Mouse (Mus musculus): ENCODE results near the gene Pde7b.

Pde7b gene

GRCm38 (mm10) chr10:20724906-20725305, at the start of gene Pde7b:
TSS of gene Pde7b (minus strand) at chr10:20725078.
- DNase-seq (ENCODE audit: low read depth, low spot score) = peak; percentile 32

GRCm38 (mm10) chr10:20772056-20772455, 47.2 kb upstream of the Pde7b start:
- DNase-seq (ENCODE audit: low read depth, low spot score) = peak; percentile 14

- DNase-seq (ENCODE audit: low read depth, low spot score) = no peak
These were observed 45.6 kb upstream of the Pde7b start for GRCm38 (mm10) chr10:20770418-20770888.

GRCm38 (mm10) chr10:20769557-20770417, 44.9 kb upstream of the Pde7b start:
- no peak for DNase-seq (ENCODE audit: low read depth, low spot score)

GRCm38 (mm10) chr10:20764352-20764751, 39.5 kb upstream of the Pde7b start:
- no peak for DNase-seq (ENCODE audit: low read depth, low spot score)

- DNase-seq (ENCODE audit: low read depth, low spot score) = no peak
These were observed 34.1 kb upstream of the Pde7b start for GRCm38 (mm10) chr10:20758939-20759338.

GRCm38 (mm10) chr10:20758259-20758658, 33.4 kb upstream of the Pde7b start:
- DNase-seq (ENCODE audit: low read depth, low spot score) = no peak

- no peak for DNase-seq (ENCODE audit: low read depth, low spot score)
These were observed 31.3 kb upstream of the Pde7b start for GRCm38 (mm10) chr10:20756219-20756618.

- DNase-seq (ENCODE audit: low read depth, low spot score) = no peak
These were observed 28.0 kb upstream of the Pde7b start for GRCm38 (mm10) chr10:20752883-20753282.

GRCm38 (mm10) chr10:20750642-20751251, 25.9 kb upstream of the Pde7b start:
- DNase-seq (ENCODE audit: low read depth, low spot score) = no peak

- no peak for DNase-seq (ENCODE audit: low read depth, low spot score)
These were observed 24.1 kb upstream of the Pde7b start for GRCm38 (mm10) chr10:20748938-20749337.

- DNase-seq (ENCODE audit: low read depth, low spot score) = no peak
These were observed 22.4 kb upstream of the Pde7b start for GRCm38 (mm10) chr10:20747229-20747628.

- no peak for DNase-seq (ENCODE audit: low read depth, low spot score)
These were observed 14.9 kb upstream of the Pde7b start for GRCm38 (mm10) chr10:20739801-20740200.

GRCm38 (mm10) chr10:20737146-20737545, 12.3 kb upstream of the Pde7b start:
- no peak for DNase-seq (ENCODE audit: low read depth, low spot score)

GRCm38 (mm10) chr10:20735775-20736449, 11.0 kb upstream of the Pde7b start:
- no peak for DNase-seq (ENCODE audit: low read depth, low spot score)

GRCm38 (mm10) chr10:20733576-20733975, 8.7 kb upstream of the Pde7b start:
- DNase-seq (ENCODE audit: low read depth, low spot score) = no peak

GRCm38 (mm10) chr10:20732180-20732579, 7.3 kb upstream of the Pde7b start:
- no peak for DNase-seq (ENCODE audit: low read depth, low spot score)

GRCm38 (mm10) chr10:20730034-20730433, 5.2 kb upstream of the Pde7b start:
- no peak for DNase-seq (ENCODE audit: low read depth, low spot score)

- DNase-seq (ENCODE audit: low read depth, low spot score) = no peak
These were observed 606 bp upstream of the Pde7b start for GRCm38 (mm10) chr10:20725384-20725983.

GRCm38 (mm10) chr10:20724451-20724850, 427 bp downstream of the Pde7b start:
- no peak for DNase-seq (ENCODE audit: low read depth, low spot score)

- no peak for DNase-seq (ENCODE audit: low read depth, low spot score)
These were observed 916 bp downstream of the Pde7b start for GRCm38 (mm10) chr10:20723962-20724361.

GRCm38 (mm10) chr10:20723521-20723915, 1.4 kb downstream of the Pde7b start:
- DNase-seq (ENCODE audit: low read depth, low spot score) = no peak

Measured in CD4-positive helper T cell, adult 2 months (primary cell).